Mouse (Mus musculus): Measurements from ENCODE around the gene Dennd2d. TPM values are rescaled to one million over a fixed set of nuclear protein-coding genes. Genes with fewer than 3 reads are reported as not detected.

The Dennd2d gene
- total RNA-seq (2014; rRNA removed) (1.2 and 1.4 TPM in 2 replicates), polyA plus RNA-seq (2015; fragmentation: Nextera tagmentation; extraction: Ambion mirVana) (0.91 and 0.93 TPM in 2 replicates)

DNA sequence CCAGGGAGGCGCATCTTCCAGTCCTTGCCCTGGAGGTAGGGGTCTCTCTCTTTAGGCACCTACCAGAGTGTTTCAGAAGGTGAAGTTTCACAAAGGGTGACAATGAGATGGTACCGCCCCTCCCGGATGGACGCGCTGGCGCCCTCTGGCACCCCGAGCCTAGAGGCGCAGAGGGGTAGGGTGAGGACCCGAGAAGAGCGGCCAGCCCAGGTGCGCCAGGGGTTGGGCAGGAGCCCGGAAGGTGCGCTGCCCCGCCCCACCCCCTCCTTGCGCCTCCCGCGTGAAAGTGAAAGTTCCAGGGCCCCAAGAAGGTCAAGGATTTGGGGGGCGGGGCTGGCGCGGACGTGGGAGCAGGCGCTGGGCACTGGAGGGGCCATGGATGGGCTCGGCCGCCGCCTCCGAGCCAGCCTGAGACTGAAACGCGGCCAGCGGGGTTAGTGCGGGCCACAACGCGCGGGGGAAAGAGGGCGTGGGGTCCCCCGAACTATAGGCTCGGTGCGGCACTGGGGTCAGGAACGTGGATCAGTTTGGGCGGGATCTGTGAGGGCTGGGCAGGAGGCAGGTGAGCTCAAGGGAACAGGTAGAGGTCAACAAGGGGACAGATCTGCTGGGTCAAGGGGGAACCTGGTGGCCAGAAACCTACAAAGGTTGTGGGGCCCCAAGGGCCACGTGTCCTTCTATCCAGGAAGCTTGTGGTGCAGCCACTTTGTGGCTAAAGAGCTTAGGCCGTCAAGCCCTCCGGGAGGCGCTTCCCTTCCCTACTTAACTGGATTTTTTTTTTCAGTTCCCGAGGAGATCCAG lies at the start of gene Dennd2d:
TSS of gene Dennd2d (plus strand) at position 125 of the 801 bp plus-strand sequence.
- peak; percentile 43 for ATAC-seq (ENCODE audit: low FRiP score)
- WGBS: 2% methylated on average over 44 of the region's 44 CpGs

DNA sequence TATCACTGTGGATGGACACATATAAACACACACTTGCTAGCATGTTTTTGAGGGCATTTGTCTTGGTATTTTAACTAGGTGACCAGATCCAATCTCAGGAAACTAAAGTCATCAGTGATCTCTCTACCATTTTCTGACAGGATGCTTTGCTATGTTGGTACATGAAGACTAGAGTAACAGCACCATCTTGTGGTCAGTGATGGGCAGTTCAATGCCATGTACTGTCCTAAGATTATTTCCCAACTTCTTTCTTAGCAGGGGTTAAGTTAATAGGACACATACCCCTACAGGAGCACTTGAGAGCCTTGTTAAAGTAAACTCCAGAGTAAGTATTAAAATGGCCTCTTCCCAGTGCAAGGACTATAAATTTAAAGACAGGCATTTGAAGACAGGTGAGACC lies 33.6 kb upstream of the Dennd2d start:
- DNase-seq (ENCODE audit: low spot score) (peak; percentile 82), ATAC-seq (ENCODE audit: low FRiP score) (peak; percentile 78)
- Histone ChIP-seq H3K4me2 (ENCODE audit: low read depth, low read length, poor library complexity, severe bottlenecking) (no peak overlapping the region), H3K4me3 (ENCODE audit: low read depth, low read length) (no peak overlapping the region), H3K4me1 (ENCODE audit: insufficient read depth, low read length) (no peaks in the 10 kb centered on the region), H3K36me3 (ENCODE audit: insufficient read depth, low read length) (no peaks in the 10 kb centered on the region), H3K9ac (replicated peaks; ENCODE audit: low read length, poor library complexity, severe bottlenecking) (no peak overlapping the region), H3K9me3 (ENCODE audit: low read length) (no peaks in the 10 kb centered on the region), H3K27me3 (ENCODE audit: insufficient read depth, low read length) (no peaks in the 10 kb centered on the region), H3K27ac (ENCODE audit: low read depth, low read length) (no peak overlapping the region)
- peak; percentile 93 for TF ChIP-seq CTCF (IDR thresholded peaks at IDR 0.05)

More for the DNA sequence above, at the start of gene Dennd2d:
- Histone ChIP-seq H3K4me3 (ENCODE audit: low read depth, low read length) (peak within 1 kb of the TSS; percentile 64), H3K9ac (replicated peaks; ENCODE audit: low read length, poor library complexity, severe bottlenecking) (peak within 1 kb of the TSS; percentile 46), H3K4me1 (ENCODE audit: insufficient read depth, low read length) (peaks cover 4% of the 10 kb centered on the region; the same call in 1 of the 2 replicates), H3K9me3 (ENCODE audit: low read length) (no peaks in the 10 kb centered on the region), H3K27ac (ENCODE audit: low read depth, low read length) (no peak within 1 kb of the TSS), H3K36me3 (ENCODE audit: insufficient read depth, low read length) (no peaks in the 10 kb centered on the region), H3K4me2 (ENCODE audit: low read depth, low read length, poor library complexity, severe bottlenecking) (peak within 1 kb of the TSS; percentile 99), H3K27me3 (ENCODE audit: insufficient read depth, low read length) (no peaks in the 10 kb centered on the region)
- no peak for TF ChIP-seq CTCF (IDR thresholded peaks at IDR 0.05)
- DNase-seq (ENCODE audit: low spot score): no peak

- H3K4me2 ChIP-seq (ENCODE audit: low read depth, low read length, poor library complexity, severe bottlenecking): no peak overlapping the region
- TF ChIP-seq CTCF (IDR thresholded peaks at IDR 0.05): no peak
- no peak for ATAC-seq (ENCODE audit: low FRiP score)
These were observed 33.2 kb upstream of the Dennd2d start for GRCm38 (mm10) chr3:106448995-106449394.

DNA sequence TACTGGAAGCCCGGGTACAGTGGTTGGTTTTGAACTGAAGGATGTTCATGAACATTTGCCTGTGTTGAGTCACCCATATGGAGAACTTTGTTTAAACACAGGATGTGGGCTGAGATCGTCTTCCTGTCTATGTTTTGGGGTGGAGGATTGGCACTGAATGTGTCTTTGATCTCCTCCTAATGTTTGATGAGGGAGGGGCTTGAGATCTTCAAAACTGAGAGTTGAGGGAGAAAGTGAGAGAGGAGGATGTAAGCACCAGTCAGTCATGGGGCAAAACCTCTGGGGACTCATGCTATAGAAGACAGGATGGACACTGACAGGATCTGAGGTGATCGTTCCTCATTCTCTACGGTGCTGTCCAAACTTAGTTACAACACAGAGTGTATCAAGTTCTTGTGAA lies 32.6 kb upstream of the Dennd2d start:
- Histone ChIP-seq H3K27me3 (ENCODE audit: insufficient read depth, low read length) (no peaks in the 10 kb centered on the region), H3K27ac (ENCODE audit: low read depth, low read length) (no peak overlapping the region), H3K4me3 (ENCODE audit: low read depth, low read length) (no peak overlapping the region), H3K4me2 (ENCODE audit: low read depth, low read length, poor library complexity, severe bottlenecking) (no peak overlapping the region), H3K9me3 (ENCODE audit: low read length) (no peaks in the 10 kb centered on the region), H3K4me1 (ENCODE audit: insufficient read depth, low read length) (no peaks in the 10 kb centered on the region), H3K36me3 (ENCODE audit: insufficient read depth, low read length) (no peaks in the 10 kb centered on the region), H3K9ac (replicated peaks; ENCODE audit: low read length, poor library complexity, severe bottlenecking) (no peak overlapping the region)
- DNase-seq (ENCODE audit: low spot score): no peak
- TF ChIP-seq CTCF (IDR thresholded peaks at IDR 0.05): no peak
- ATAC-seq (ENCODE audit: low FRiP score): no peak
- WGBS: 82% methylated on average over 4 of the region's 4 CpGs

More at GRCm38 (mm10) chr3:106448995-106449394, 33.2 kb upstream of the Dennd2d start:
- H3K4me3 ChIP-seq (ENCODE audit: low read depth, low read length): no peak overlapping the region
- no peak overlapping the region for H3K27ac ChIP-seq (ENCODE audit: low read depth, low read length)
- no peak overlapping the region for H3K9ac ChIP-seq (replicated peaks; ENCODE audit: low read length, poor library complexity, severe bottlenecking)
- no peaks in the 10 kb centered on the region for H3K27me3 ChIP-seq (ENCODE audit: insufficient read depth, low read length)
- no peaks in the 10 kb centered on the region for H3K36me3 ChIP-seq (ENCODE audit: insufficient read depth, low read length)
- no peaks in the 10 kb centered on the region for H3K4me1 ChIP-seq (ENCODE audit: insufficient read depth, low read length)
- H3K9me3 ChIP-seq (ENCODE audit: low read length): no peaks in the 10 kb centered on the region
- DNase-seq (ENCODE audit: low spot score): no peak

GRCm38 (mm10) chr3:106452616-106453015 lies 29.6 kb upstream of the Dennd2d start:
- DNase-seq (ENCODE audit: low spot score) (no peak), ATAC-seq (ENCODE audit: low FRiP score) (no peak)
- H3K4me1 ChIP-seq (ENCODE audit: insufficient read depth, low read length): no peaks in the 10 kb centered on the region
- no peak for TF ChIP-seq CTCF (IDR thresholded peaks at IDR 0.05)
- H3K9me3 ChIP-seq (ENCODE audit: low read length): no peaks in the 10 kb centered on the region
- no peak overlapping the region for H3K4me2 ChIP-seq (ENCODE audit: low read depth, low read length, poor library complexity, severe bottlenecking)
- H3K9ac ChIP-seq (replicated peaks; ENCODE audit: low read length, poor library complexity, severe bottlenecking): no peak overlapping the region
- no peaks in the 10 kb centered on the region for H3K27me3 ChIP-seq (ENCODE audit: insufficient read depth, low read length)
- 76% methylated on average over 4 of the region's 4 CpGs for WGBS
- H3K36me3 ChIP-seq (ENCODE audit: insufficient read depth, low read length): no peaks in the 10 kb centered on the region
- H3K4me3 ChIP-seq (ENCODE audit: low read depth, low read length): no peak overlapping the region
- no peak overlapping the region for H3K27ac ChIP-seq (ENCODE audit: low read depth, low read length)

- no peak overlapping the region for H3K9ac ChIP-seq (replicated peaks; ENCODE audit: low read length, poor library complexity, severe bottlenecking)
- no peak overlapping the region for H3K27ac ChIP-seq (ENCODE audit: low read depth, low read length)
- ATAC-seq (ENCODE audit: low FRiP score) (no peak), DNase-seq (ENCODE audit: low spot score) (no peak)
- H3K4me2 ChIP-seq (ENCODE audit: low read depth, low read length, poor library complexity, severe bottlenecking): no peak overlapping the region
- no peaks in the 10 kb centered on the region for H3K36me3 ChIP-seq (ENCODE audit: insufficient read depth, low read length)
- no peak for TF ChIP-seq CTCF (IDR thresholded peaks at IDR 0.05)
- H3K4me1 ChIP-seq (ENCODE audit: insufficient read depth, low read length): no peaks in the 10 kb centered on the region
- H3K4me3 ChIP-seq (ENCODE audit: low read depth, low read length): no peak overlapping the region
- no peaks in the 10 kb centered on the region for H3K9me3 ChIP-seq (ENCODE audit: low read length)
- WGBS: 86% methylated on average over 2 of the region's 2 CpGs
- no peaks in the 10 kb centered on the region for H3K27me3 ChIP-seq (ENCODE audit: insufficient read depth, low read length)
These were observed 24.8 kb upstream of the Dennd2d start for GRCm38 (mm10) chr3:106457298-106457869.
